20 mouse cellular contexts compared by ENCODE assay signal in genomic region chr1:58806651-58807050, GRCm38 (mm10). TPM values are rescaled to one million over a fixed set of nuclear protein-coding genes. Genes with fewer than 3 reads are reported as not detected.
A peak's percentile ranks its signal among the peaks of the same experiment; 100 is the strongest.
DNase-seq lines count a peak whose midpoint lies in the region; ATAC-seq and TF ChIP-seq lines count a peak whose summit lies in the region.
"Had no signal": no experiment of that assay in that cellular context is flagged by ENCODE, and none has a peak within 500 bp of the region (broad histone marks: within the 10 kb centered on the region; RNA-seq: fewer than 3 reads in every experiment).

No protein-coding gene starts in this region.

- no peak overlapping the region for H3K4me2 ChIP-seq in lung, postnatal 0 days (replicated peaks; ENCODE audit: low read depth, low read length)
- H3K4me2 ChIP-seq: heart, embryonic 11.5 days; hindbrain, embryonic 12.5 days; limb, embryonic 13.5 days; liver, embryonic 15.5 days had no signal

- 0 out of 2 replicates have a peak, but pooled peaks have one; percentile 9 for TF ChIP-seq EP300 in lung, postnatal 0 days (IDR thresholded peaks at IDR 0.05)

- intact Hi-C loops in left cerebral cortex, postnatal 14 days (cut with DNase I) = no loop called here

- WGBS in lung, postnatal 0 days = 62% methylated on average over 3 of the region's 3 CpGs
- WGBS in forebrain, embryonic 10.5 days = 81% methylated on average over 3 of the region's 3 CpGs

- TF ChIP-seq CTCF in lung, postnatal 0 days (IDR thresholded peaks at IDR 0.05) = no peak

- H3K4me3 ChIP-seq in lung, postnatal 0 days (ENCODE audit: low read depth, low read length) = no peak overlapping the region
- H3K4me3 ChIP-seq in brown adipose tissue, adult 24 weeks (ENCODE audit: insufficient read depth, low read depth, low read length) = no peak overlapping the region
- no peak overlapping the region for H3K4me3 ChIP-seq in forebrain, embryonic 10.5 days
- H3K4me3 ChIP-seq: gastrocnemius, adult 2 months; hindbrain, embryonic 12.5 days; limb, embryonic 13.5 days; liver, embryonic 15.5 days had no signal

- no peak for ATAC-seq in lung, postnatal 0 days

- H3K27ac ChIP-seq in lung, postnatal 0 days (ENCODE audit: low read length) = no peak overlapping the region
- H3K27ac ChIP-seq in brown adipose tissue, adult 24 weeks (replicated peaks; ENCODE audit: low read depth, low read length) = peak overlapping the region; percentile 71
- no peak overlapping the region for H3K27ac ChIP-seq in forebrain, embryonic 10.5 days
- H3K27ac ChIP-seq: gastrocnemius, adult 2 months; hindbrain, embryonic 12.5 days; kidney, postnatal 0 days; limb, embryonic 13.5 days; liver, embryonic 15.5 days had no signal

- H3K36me3 ChIP-seq in lung, postnatal 0 days (ENCODE audit: insufficient read depth, low read length) = no peaks in the 10 kb centered on the region
- no peaks in the 10 kb centered on the region for H3K36me3 ChIP-seq in forebrain, embryonic 10.5 days (replicated peaks)
- H3K36me3 ChIP-seq: hindbrain, embryonic 12.5 days; limb, embryonic 13.5 days; liver, embryonic 15.5 days had no signal

- H3K9me3 ChIP-seq in lung, postnatal 0 days (ENCODE audit: low read length) = no peaks in the 10 kb centered on the region
- peaks cover 6% of the 10 kb centered on the region; the same call in 1 of the 2 replicates for H3K9me3 ChIP-seq in forebrain, embryonic 10.5 days
- H3K9me3 ChIP-seq: hindbrain, embryonic 12.5 days; limb, embryonic 13.5 days; liver, embryonic 15.5 days had no signal

- no peaks in the 10 kb centered on the region for H3K27me3 ChIP-seq in lung, postnatal 0 days (replicated peaks; ENCODE audit: insufficient read depth, low read length)
- no peaks in the 10 kb centered on the region for H3K27me3 ChIP-seq in forebrain, embryonic 10.5 days (ENCODE audit: poor library complexity, severe bottlenecking)
- H3K27me3 ChIP-seq: hindbrain, embryonic 12.5 days; limb, embryonic 13.5 days; liver, embryonic 15.5 days had no signal

- no peaks in the 10 kb centered on the region for H3K4me1 ChIP-seq in lung, postnatal 0 days (ENCODE audit: insufficient read depth, low read depth, low read length)
- H3K4me1 ChIP-seq in brown adipose tissue, adult 24 weeks (ENCODE audit: control insufficient read depth, insufficient read depth, insufficient read length, low read length) = peaks cover 6% of the 10 kb centered on the region
- H3K4me1 ChIP-seq in forebrain, embryonic 10.5 days = no peaks in the 10 kb centered on the region
- H3K4me1 ChIP-seq: hindbrain, embryonic 12.5 days had no signal

- DNase-seq in lung, postnatal 0 days (ENCODE audit: low spot score) = peak; percentile 29
- DNase-seq in lung, postnatal 4 days = no peak
- DNase-seq in CD4-positive helper T cell, adult 2 months (ENCODE audit: low read depth, low spot score) = peak; percentile 73
- DNase-seq in thymus, postnatal 14 days = peak; percentile 54
- no peak for DNase-seq in forebrain, embryonic 10.5 days (ENCODE audit: extremely low spot score, low spot score)
- DNase-seq in left cerebral cortex, postnatal 14 days (ENCODE audit: low spot score in 2 of 2) = no peak
- no peak for DNase-seq in kidney, adult 11 months
- DNase-seq: adrenal gland, postnatal 36 days; cerebellum, adult 2 months; cerebellum, postnatal 36 days; gastrocnemius, adult 2 months; heart, postnatal 10 days; lung, postnatal 14 days; right cerebral cortex, adult 18-20 months had no signal

- H3K9ac ChIP-seq in lung, postnatal 0 days (replicated peaks; ENCODE audit: low read depth) = no peak overlapping the region
- H3K9ac ChIP-seq: hindbrain, embryonic 12.5 days; limb, embryonic 13.5 days; liver, embryonic 15.5 days had no signal

RNA-seq across cellular contexts. Expression of gene Casp8, which starts 11.5 kb away (rescaled TPM):
- 33.4 and 41.8 TPM in 2 replicates for polyA plus RNA-seq in lung, postnatal 0 days (2015; fragmentation: Nextera tagmentation; extraction: Ambion mirVana)
- 9.9 and 15.4 TPM in 2 replicates for polyA plus RNA-seq in brown adipose tissue, adult 24 weeks (2012; ENCODE audit: insufficient read depth, insufficient read length, missing spikeins)
- polyA plus RNA-seq in forebrain, embryonic 10.5 days (2016; fragmentation: Nextera tagmentation; extraction: Ambion mirVana) = 9.2 and 10.8 TPM in 2 replicates
- total RNA-seq in left cerebral cortex, postnatal 14 days (2021) = 1 to 10 TPM; 4.2 to 4.7 TPM

Comparison
In these comparisons a context has a peak if more than half of its experiments do, and no peak if none do; other contexts are left out.
1. DNase-seq: peak in lung, postnatal 0 days (single experiment), CD4-positive helper T cell, adult 2 months (single experiment) and thymus, postnatal 14 days (single experiment); none in lung, postnatal 4 days (0 of 2), forebrain, embryonic 10.5 days (single experiment), left cerebral cortex, postnatal 14 days (0 of 2) and kidney, adult 11 months (single experiment).